Mouse (Mus musculus): Measurements from ENCODE around the gene Myo18b. TPM values are rescaled to one million over a fixed set of nuclear protein-coding genes. Genes with fewer than 3 reads are reported as not detected.

Gene Myo18b
- polyA plus RNA-seq, 1 experiment = 0.37 TPM

GRCm38 (mm10) chr5:112841850-112842249 lies 54.3 kb downstream of the Myo18b start:
- WGBS = 41% methylated on average over 6 of the region's 6 CpGs
- Histone ChIP-seq H3K4me3 (ENCODE audit: low read depth, low read length) (no peak overlapping the region), H3K27me3 (ENCODE audit: control insufficient read depth, insufficient read depth, low read length) (no peaks in the 10 kb centered on the region), H3K36me3 (ENCODE audit: control insufficient read depth, insufficient read depth, low read length) (no peaks in the 10 kb centered on the region), H3K27ac (ENCODE audit: insufficient read depth, low read depth, low read length) (no peak overlapping the region), H3K4me1 (ENCODE audit: control insufficient read depth, insufficient read depth, insufficient read length, low read length) (no peaks in the 10 kb centered on the region)
- TF ChIP-seq POLR2A (IDR thresholded peaks at IDR 0.05; ENCODE audit: low read depth, low read length) = no peak
- TF ChIP-seq CTCF (IDR thresholded peaks at IDR 0.05; ENCODE audit: extremely low read depth, insufficient read length, insufficient replicate concordance, low read depth, low read length) = no peak

- no peak overlapping the region for H3K4me3 ChIP-seq (ENCODE audit: low read depth, low read length)
- no peak overlapping the region for H3K27ac ChIP-seq (ENCODE audit: insufficient read depth, low read depth, low read length)
- no peaks in the 10 kb centered on the region for H3K36me3 ChIP-seq (ENCODE audit: control insufficient read depth, insufficient read depth, low read length)
- H3K27me3 ChIP-seq (ENCODE audit: control insufficient read depth, insufficient read depth, low read length) = no peaks in the 10 kb centered on the region
- H3K4me1 ChIP-seq (ENCODE audit: control insufficient read depth, insufficient read depth, insufficient read length, low read length) = no peaks in the 10 kb centered on the region
- no peak for TF ChIP-seq CTCF (IDR thresholded peaks at IDR 0.05; ENCODE audit: extremely low read depth, insufficient read length, insufficient replicate concordance, low read depth, low read length)
- no peak for TF ChIP-seq POLR2A (IDR thresholded peaks at IDR 0.05; ENCODE audit: low read depth, low read length)
Observed at GRCm38 (mm10) chr5:112834896-112835295, 61.3 kb downstream of the Myo18b start.

GRCm38 (mm10) chr5:112833866-112834265 lies 62.3 kb downstream of the Myo18b start:
- Histone ChIP-seq H3K27me3 (ENCODE audit: control insufficient read depth, insufficient read depth, low read length) (no peaks in the 10 kb centered on the region), H3K36me3 (ENCODE audit: control insufficient read depth, insufficient read depth, low read length) (no peaks in the 10 kb centered on the region), H3K4me1 (ENCODE audit: control insufficient read depth, insufficient read depth, insufficient read length, low read length) (no peaks in the 10 kb centered on the region), H3K4me3 (ENCODE audit: low read depth, low read length) (no peak overlapping the region), H3K27ac (ENCODE audit: insufficient read depth, low read depth, low read length) (no peak overlapping the region)
- WGBS = 76% methylated on average over 11 of the region's 11 CpGs
- TF ChIP-seq POLR2A (IDR thresholded peaks at IDR 0.05; ENCODE audit: low read depth, low read length) (no peak), CTCF (IDR thresholded peaks at IDR 0.05; ENCODE audit: extremely low read depth, insufficient read length, insufficient replicate concordance, low read depth, low read length) (no peak)

GRCm38 (mm10) chr5:112825091-112825794 lies 70.9 kb downstream of the Myo18b start:
- Histone ChIP-seq H3K27ac (ENCODE audit: insufficient read depth, low read depth, low read length) (no peak overlapping the region), H3K4me3 (ENCODE audit: low read depth, low read length) (no peak overlapping the region), H3K27me3 (ENCODE audit: control insufficient read depth, insufficient read depth, low read length) (no peaks in the 10 kb centered on the region), H3K36me3 (ENCODE audit: control insufficient read depth, insufficient read depth, low read length) (no peaks in the 10 kb centered on the region), H3K4me1 (ENCODE audit: control insufficient read depth, insufficient read depth, insufficient read length, low read length) (no peaks in the 10 kb centered on the region)
- 62% methylated on average over 12 of the region's 12 CpGs for WGBS
- TF ChIP-seq CTCF (IDR thresholded peaks at IDR 0.05; ENCODE audit: extremely low read depth, insufficient read length, insufficient replicate concordance, low read depth, low read length) (no peak), POLR2A (IDR thresholded peaks at IDR 0.05; ENCODE audit: low read depth, low read length) (no peak)

- Histone ChIP-seq H3K27ac (ENCODE audit: insufficient read depth, low read depth, low read length) (no peak overlapping the region), H3K4me1 (ENCODE audit: control insufficient read depth, insufficient read depth, insufficient read length, low read length) (no peaks in the 10 kb centered on the region), H3K36me3 (ENCODE audit: control insufficient read depth, insufficient read depth, low read length) (no peaks in the 10 kb centered on the region), H3K4me3 (ENCODE audit: low read depth, low read length) (no peak overlapping the region), H3K27me3 (ENCODE audit: control insufficient read depth, insufficient read depth, low read length) (no peaks in the 10 kb centered on the region)
- no peak for TF ChIP-seq POLR2A (IDR thresholded peaks at IDR 0.05; ENCODE audit: low read depth, low read length)
- no peak for TF ChIP-seq CTCF (IDR thresholded peaks at IDR 0.05; ENCODE audit: extremely low read depth, insufficient read length, insufficient replicate concordance, low read depth, low read length)
- WGBS = 35% methylated on average over 13 of the region's 13 CpGs
Observed at GRCm38 (mm10) chr5:112824376-112824775, 71.8 kb downstream of the Myo18b start.

GRCm38 (mm10) chr5:112822426-112822825 lies 73.7 kb downstream of the Myo18b start:
- H3K36me3 ChIP-seq (ENCODE audit: control insufficient read depth, insufficient read depth, low read length) = no peaks in the 10 kb centered on the region
- WGBS = 63% methylated on average over 3 of the region's 3 CpGs

GRCm38 (mm10) chr5:112815051-112815450 lies 81.1 kb downstream of the Myo18b start:
- 79% methylated on average over 7 of the region's 7 CpGs for WGBS
- no peaks in the 10 kb centered on the region for H3K36me3 ChIP-seq (ENCODE audit: control insufficient read depth, insufficient read depth, low read length)
- no peaks in the 10 kb centered on the region for H3K27me3 ChIP-seq (ENCODE audit: control insufficient read depth, insufficient read depth, low read length)
- H3K4me1 ChIP-seq (ENCODE audit: control insufficient read depth, insufficient read depth, insufficient read length, low read length) = no peaks in the 10 kb centered on the region
- H3K27ac ChIP-seq (ENCODE audit: insufficient read depth, low read depth, low read length) = no peak overlapping the region
- TF ChIP-seq POLR2A (IDR thresholded peaks at IDR 0.05; ENCODE audit: low read depth, low read length) (no peak), CTCF (IDR thresholded peaks at IDR 0.05; ENCODE audit: extremely low read depth, insufficient read length, insufficient replicate concordance, low read depth, low read length) (no peak)
- no peak overlapping the region for H3K4me3 ChIP-seq (ENCODE audit: low read depth, low read length)

More at GRCm38 (mm10) chr5:112822426-112822825, 73.7 kb downstream of the Myo18b start:
- no peaks in the 10 kb centered on the region for H3K27me3 ChIP-seq (ENCODE audit: control insufficient read depth, insufficient read depth, low read length)
- no peaks in the 10 kb centered on the region for H3K4me1 ChIP-seq (ENCODE audit: control insufficient read depth, insufficient read depth, insufficient read length, low read length)
- no peak overlapping the region for H3K4me3 ChIP-seq (ENCODE audit: low read depth, low read length)
- no peak overlapping the region for H3K27ac ChIP-seq (ENCODE audit: insufficient read depth, low read depth, low read length)
- TF ChIP-seq CTCF (IDR thresholded peaks at IDR 0.05; ENCODE audit: extremely low read depth, insufficient read length, insufficient replicate concordance, low read depth, low read length) = no peak
- no peak for TF ChIP-seq POLR2A (IDR thresholded peaks at IDR 0.05; ENCODE audit: low read depth, low read length)
